Mouse (Mus musculus) heart, embryonic 12.5 days (tissue): ENCODE results near the gene Dcakd. TPM values are rescaled to one million over a fixed set of nuclear protein-coding genes. Genes with fewer than 3 reads are reported as not detected.
"Not testable (repeated sequence)": the region's sequence is repeated elsewhere in the genome, so short reads cannot be mapped to it uniquely, and the experiment has no call there.

Source experiments
- ATAC-seq: fragments of 200-750 bp; cut with Nextera tagmentation; 2 replicates; pipeline ENCODE4 v1.8.0; 2017; ENCODE audit warnings: moderate TSS enrichment, moderate library complexity; ENCODE audit not compliant: insufficient number of reproducible peaks, low FRiP score
- H3K27ac ChIP-seq: fragments of 300-500 bp; sonication (generic); 2 replicates; pipeline ENCODE4 v1.5.1; 2016; ENCODE audit warnings: mild to moderate bottlenecking, moderate library complexity; ENCODE audit not compliant: poor library complexity, severe bottlenecking
- H3K27me3 ChIP-seq: fragments of 300-500 bp; sonication (generic); replicated peaks from 2 replicates; pipeline ENCODE4 v1.6.1; 2016; ENCODE audit warnings: mild to moderate bottlenecking, moderate library complexity
- H3K36me3 ChIP-seq: fragments of 300-500 bp; sonication (generic); 2 replicates; pipeline ENCODE4 v1.6.1; 2016; ENCODE audit warnings: mild to moderate bottlenecking, moderate library complexity
- H3K4me1 ChIP-seq: fragments of 300-500 bp; sonication (generic); replicated peaks from 2 replicates; pipeline ENCODE4 v1.6.1; 2016; ENCODE audit warnings: mild to moderate bottlenecking
- H3K4me2 ChIP-seq: fragments of 300-500 bp; sonication (generic); 2 replicates; pipeline ENCODE4 v1.6.1; 2016; ENCODE audit warnings: mild to moderate bottlenecking, moderate library complexity
- H3K4me3 ChIP-seq: fragments of 300-500 bp; sonication (generic); 2 replicates; pipeline ENCODE4 v1.5.1; 2016; ENCODE audit warnings: mild to moderate bottlenecking
- H3K9ac ChIP-seq: fragments of 300-500 bp; sonication (generic); 2 replicates; pipeline ENCODE4 v1.6.1; 2016; ENCODE audit warnings: mild to moderate bottlenecking, moderate library complexity
- H3K9me3 ChIP-seq: fragments of 300-500 bp; sonication (generic); replicated peaks from 2 replicates; pipeline ENCODE4 v1.6.1; 2016; ENCODE audit warnings: mild to moderate bottlenecking, moderate library complexity
- WGBS: fragments of 180-500 bp; shearing (Covaris S2); methylation state at CpG from one replicate; pipeline ENCODE4 v1.1.7; 2016; 5-methylcytosine and 5-hydroxymethylcytosine counted together
- polyA plus RNA-seq: library from polyadenylated mRNA; unstranded; fragments of >200 nt; fragmentation: Nextera tagmentation; extraction: Ambion mirVana; gene quantifications from 2 replicates; pipeline ENCODE4 v1.2.1, GENCODE M21; 2016

Dcakd gene
- polyA plus RNA-seq, 1 experiment from 2014 or later = 94.1 TPM

- 31% methylated on average over 6 of the region's 6 CpGs for WGBS
- no peak overlapping the region for H3K9ac ChIP-seq
- H3K36me3 ChIP-seq = no peaks in the 10 kb centered on the region
- ATAC-seq = 0 out of 2 replicates have a peak, but pooled peaks have one; percentile 56
- peak overlapping the region; percentile 23; the same call in 1 of the 2 replicates for H3K27ac ChIP-seq
- no peak overlapping the region for H3K4me3 ChIP-seq
- no peaks in the 10 kb centered on the region for H3K9me3 ChIP-seq
- no peak overlapping the region for H3K4me2 ChIP-seq
- peaks cover 11% of the 10 kb centered on the region; the same call in 1 of the 2 replicates for H3K27me3 ChIP-seq
- H3K4me1 ChIP-seq = peaks cover 16% of the 10 kb centered on the region; the same call in 1 of the 2 replicates
Measured at GRCm38 (mm10) chr11:102978052-102978666, 50.0 kb downstream of the Dcakd start.

DNA sequence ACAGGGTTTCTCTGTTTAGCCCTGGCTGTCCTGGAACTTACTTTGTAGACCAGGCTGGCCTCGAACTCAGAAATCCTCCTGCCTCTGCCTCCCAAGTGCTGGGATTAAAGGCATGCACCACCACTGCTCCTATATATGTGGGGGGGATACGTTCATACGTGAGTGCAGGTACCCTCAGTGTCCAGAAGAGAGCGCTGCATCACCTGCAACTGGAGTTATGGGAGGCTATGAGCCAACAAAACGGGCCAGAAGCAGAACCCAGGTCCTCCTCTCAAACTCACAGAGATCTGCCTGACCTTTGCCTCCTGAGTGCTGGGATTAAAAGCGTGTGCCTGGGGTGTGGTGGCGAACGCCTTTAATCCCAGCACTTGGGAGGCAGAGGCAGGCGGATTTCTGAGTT lies 52.2 kb downstream of the Dcakd start:
- not testable (repeated sequence) for H3K4me3 ChIP-seq, H3K9ac ChIP-seq, H3K4me2 ChIP-seq, H3K27ac ChIP-seq, ATAC-seq, H3K36me3 ChIP-seq, H3K9me3 ChIP-seq
- H3K27me3 ChIP-seq = peaks cover 19% of the 10 kb centered on the region
- WGBS = 79% methylated on average over 9 of the region's 9 CpGs
- peaks cover 13% of the 10 kb centered on the region; the same call in 1 of the 2 replicates for H3K4me1 ChIP-seq

- Histone ChIP-seq H3K36me3 (no peaks in the 10 kb centered on the region), H3K4me1 (no peaks in the 10 kb centered on the region), H3K4me3 (no peak overlapping the region), H3K9me3 (no peaks in the 10 kb centered on the region), H3K4me2 (no peak overlapping the region), H3K9ac (no peak overlapping the region), H3K27ac (no peak overlapping the region), H3K27me3 (peaks cover 55% of the 10 kb centered on the region)
- ATAC-seq = no peak
- WGBS = 65% methylated on average over 1 of the region's 1 CpGs
Measured at GRCm38 (mm10) chr11:102972326-102972725, 55.8 kb downstream of the Dcakd start.

- Histone ChIP-seq H3K4me3 (no peak overlapping the region), H3K4me1 (no peaks in the 10 kb centered on the region), H3K36me3 (no peaks in the 10 kb centered on the region), H3K4me2 (no peak overlapping the region), H3K27me3 (peaks cover 61% of the 10 kb centered on the region), H3K27ac (no peak overlapping the region), H3K9me3 (no peaks in the 10 kb centered on the region), H3K9ac (no peak overlapping the region)
- WGBS = 50% methylated on average over 5 of the region's 5 CpGs
- no peak for ATAC-seq
Measured at GRCm38 (mm10) chr11:102971604-102972003, 56.5 kb downstream of the Dcakd start.

DNA sequence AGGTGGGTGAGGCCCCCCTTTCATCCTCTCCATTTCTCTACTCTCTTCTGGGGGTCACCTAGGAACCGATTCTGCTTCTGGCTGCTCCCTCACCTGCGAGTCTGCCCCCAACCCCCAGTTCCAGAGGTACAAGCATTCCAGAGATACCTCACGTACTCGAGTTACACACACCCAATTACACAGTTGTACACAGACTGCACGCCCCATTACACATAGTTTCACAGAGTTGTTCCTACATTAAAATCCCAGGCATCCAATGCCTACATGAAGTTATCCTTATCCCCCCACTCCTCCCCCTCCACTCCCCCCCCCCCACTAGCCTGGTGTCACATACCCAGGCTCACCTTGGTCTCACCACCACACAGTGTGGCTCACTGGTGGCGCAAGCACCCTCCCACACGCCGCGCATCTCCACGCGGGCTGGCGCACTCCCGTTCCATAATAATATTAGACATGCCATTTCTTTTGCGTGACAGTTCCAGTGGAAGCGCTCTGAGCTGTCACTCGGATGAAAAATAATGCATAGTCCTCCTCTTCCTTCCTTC lies 63.5 kb downstream of the Dcakd start:
- WGBS = 65% methylated on average over 16 of the region's 16 CpGs
- H3K9me3 ChIP-seq = no peaks in the 10 kb centered on the region
- peaks cover 71% of the 10 kb centered on the region for H3K27me3 ChIP-seq
- no peak overlapping the region for H3K27ac ChIP-seq
- no peak for ATAC-seq
- no peak overlapping the region for H3K4me2 ChIP-seq
- peaks cover 15% of the 10 kb centered on the region for H3K4me1 ChIP-seq
- no peak overlapping the region for H3K9ac ChIP-seq
- no peak overlapping the region for H3K4me3 ChIP-seq
- no peaks in the 10 kb centered on the region for H3K36me3 ChIP-seq

DNA sequence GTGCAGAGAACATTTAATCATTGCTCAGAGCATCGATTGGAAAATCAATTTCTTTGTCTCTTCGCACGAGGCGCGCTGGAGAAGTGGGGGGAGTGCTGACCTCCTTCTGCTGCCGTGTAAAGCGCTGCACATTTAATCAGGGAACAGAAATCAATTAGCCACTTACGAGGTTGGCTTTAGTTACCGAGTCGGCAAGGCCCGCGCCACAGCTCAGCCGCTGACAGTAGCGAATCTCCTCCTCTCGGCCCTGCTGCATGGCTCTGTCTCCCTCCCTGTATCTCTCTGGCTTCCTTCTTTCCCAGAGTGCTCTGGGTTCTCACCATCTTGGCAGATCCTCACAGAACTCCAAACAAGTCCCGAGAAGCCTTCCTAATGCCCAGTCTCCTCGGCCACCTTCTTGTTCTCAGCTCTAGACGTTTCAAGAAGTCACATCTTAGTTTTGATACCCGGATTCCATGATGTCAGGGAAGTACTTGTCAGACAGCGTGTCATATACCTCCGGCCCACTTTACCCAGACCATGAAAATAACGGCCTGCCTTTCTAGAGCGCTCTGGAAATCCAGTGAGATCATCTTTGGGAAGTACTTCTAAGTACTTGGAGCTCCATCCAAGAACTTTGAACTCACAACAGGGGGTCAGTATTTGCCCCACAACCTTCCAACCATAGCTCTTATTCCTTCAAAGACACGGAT lies 64.1 kb downstream of the Dcakd start:
- Histone ChIP-seq H3K4me2 (peak overlapping the region; percentile 51), H3K4me3 (no peak overlapping the region), H3K9ac (peak overlapping the region; percentile 47), H3K27ac (no peak overlapping the region), H3K9me3 (no peaks in the 10 kb centered on the region), H3K4me1 (peaks cover 15% of the 10 kb centered on the region), H3K27me3 (peaks cover 65% of the 10 kb centered on the region), H3K36me3 (no peaks in the 10 kb centered on the region)
- 20% methylated on average over 24 of the region's 24 CpGs for WGBS
- no peak for ATAC-seq

GRCm38 (mm10) chr11:102963246-102963854 lies 64.8 kb downstream of the Dcakd start:
- WGBS = 6% methylated on average over 16 of the region's 16 CpGs
- peak overlapping the region; percentile 47 for H3K9ac ChIP-seq
- H3K4me2 ChIP-seq = peak overlapping the region; percentile 51
- H3K4me1 ChIP-seq = peaks cover 15% of the 10 kb centered on the region
- no peak overlapping the region for H3K4me3 ChIP-seq
- ATAC-seq = no peak
- H3K27ac ChIP-seq = no peak overlapping the region
- H3K27me3 ChIP-seq = peaks cover 59% of the 10 kb centered on the region
- no peaks in the 10 kb centered on the region for H3K36me3 ChIP-seq
- H3K9me3 ChIP-seq = no peaks in the 10 kb centered on the region

GRCm38 (mm10) chr11:102962861-102963245 lies 65.3 kb downstream of the Dcakd start:
- Histone ChIP-seq H3K36me3 (no peaks in the 10 kb centered on the region), H3K9me3 (no peaks in the 10 kb centered on the region), H3K27me3 (peaks cover 55% of the 10 kb centered on the region), H3K4me1 (peaks cover 15% of the 10 kb centered on the region), H3K9ac (no peak overlapping the region), H3K27ac (no peak overlapping the region), H3K4me3 (no peak overlapping the region; the same call in 1 of the 2 replicates), H3K4me2 (peak overlapping the region; percentile 51)
- no peak for ATAC-seq
- WGBS = 39% methylated on average over 7 of the region's 7 CpGs

DNA sequence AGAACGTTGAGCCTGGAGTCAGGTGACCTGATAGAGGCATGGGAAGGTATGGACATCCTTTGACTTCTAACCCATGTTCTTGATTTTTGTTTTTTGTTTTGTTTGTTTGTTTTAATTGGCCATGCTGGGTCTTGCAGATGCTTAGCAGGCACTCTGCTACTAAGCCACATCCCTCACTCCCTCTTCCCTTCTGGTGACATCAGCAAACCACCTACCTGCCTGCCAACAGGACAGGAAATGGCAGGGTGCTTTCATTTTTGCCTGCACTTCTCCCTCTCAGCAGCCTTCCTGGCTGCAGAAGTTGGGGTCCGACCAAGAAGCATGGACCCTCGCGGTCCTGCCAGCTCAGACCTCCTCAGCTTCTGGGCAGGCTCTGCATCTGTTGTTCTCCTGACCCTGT lies 67.1 kb downstream of the Dcakd start:
- WGBS = 74% methylated on average over 4 of the region's 4 CpGs
- Histone ChIP-seq H3K27ac (no peak overlapping the region), H3K4me2 (no peak overlapping the region), H3K4me3 (no peak overlapping the region), H3K9ac (no peak overlapping the region), H3K36me3 (no peaks in the 10 kb centered on the region), H3K9me3 (no peaks in the 10 kb centered on the region), H3K4me1 (peaks cover 20% of the 10 kb centered on the region), H3K27me3 (peaks cover 50% of the 10 kb centered on the region)
- no peak for ATAC-seq

DNA sequence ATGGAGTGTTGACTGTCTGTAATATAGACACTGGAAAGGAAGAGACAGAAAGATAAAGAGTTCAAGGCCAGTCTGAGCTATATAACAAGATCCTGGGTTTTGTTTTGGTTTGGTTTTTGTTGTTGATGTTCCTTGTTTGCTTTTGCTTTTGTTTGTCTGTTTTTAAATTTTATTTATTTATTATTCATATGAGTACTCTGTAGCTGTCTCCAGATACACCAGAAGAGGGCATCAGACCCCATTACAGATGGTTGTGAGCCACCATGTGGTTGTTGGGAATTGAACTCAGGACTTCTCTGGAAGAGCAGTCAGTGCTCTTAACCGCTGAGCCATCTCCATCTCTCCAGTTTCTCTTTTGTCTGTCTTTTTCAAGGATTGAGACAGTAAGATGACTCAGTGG lies 69.3 kb downstream of the Dcakd start:
- 78% methylated on average over 1 of the region's 1 CpGs for WGBS
- no peak for ATAC-seq

GRCm38 (mm10) chr11:102958431-102958830 lies 69.7 kb downstream of the Dcakd start:
- no peak overlapping the region for H3K27ac ChIP-seq
- WGBS = 85% methylated on average over 6 of the region's 6 CpGs
- ATAC-seq = no peak
- peaks cover 20% of the 10 kb centered on the region for H3K4me1 ChIP-seq
- no peak overlapping the region for H3K4me3 ChIP-seq
- no peaks in the 10 kb centered on the region for H3K9me3 ChIP-seq
- H3K27me3 ChIP-seq = peaks cover 32% of the 10 kb centered on the region
- no peak overlapping the region for H3K4me2 ChIP-seq
- H3K36me3 ChIP-seq = no peaks in the 10 kb centered on the region
- no peak overlapping the region for H3K9ac ChIP-seq

More for the DNA sequence above, 69.3 kb downstream of the Dcakd start:
- H3K27me3 ChIP-seq = peaks cover 35% of the 10 kb centered on the region
- H3K4me1 ChIP-seq = peaks cover 25% of the 10 kb centered on the region
- no peaks in the 10 kb centered on the region for H3K36me3 ChIP-seq
- H3K4me3 ChIP-seq = no peak overlapping the region
- no peaks in the 10 kb centered on the region for H3K9me3 ChIP-seq
- no peak overlapping the region for H3K9ac ChIP-seq
- H3K4me2 ChIP-seq = no peak overlapping the region
- H3K27ac ChIP-seq = no peak overlapping the region
